Mouse (Mus musculus) erythroblast, embryonic 14.5 days (primary cell): ENCODE data around the gene Kdm3a.

ENCODE experiments used
- GATA1 ChIP-seq: IDR thresholded peaks from 2 replicates; pipeline ENCODE4 v1.6.1; 2012; ENCODE audit warnings: low read length, inconsistent platforms, mixed read lengths
- TAL1 ChIP-seq: IDR thresholded peaks from 3 replicates; pipeline ENCODE4 v1.6.1; 2012; ENCODE audit warnings: low read length, inconsistent platforms, mixed read lengths

DNA sequence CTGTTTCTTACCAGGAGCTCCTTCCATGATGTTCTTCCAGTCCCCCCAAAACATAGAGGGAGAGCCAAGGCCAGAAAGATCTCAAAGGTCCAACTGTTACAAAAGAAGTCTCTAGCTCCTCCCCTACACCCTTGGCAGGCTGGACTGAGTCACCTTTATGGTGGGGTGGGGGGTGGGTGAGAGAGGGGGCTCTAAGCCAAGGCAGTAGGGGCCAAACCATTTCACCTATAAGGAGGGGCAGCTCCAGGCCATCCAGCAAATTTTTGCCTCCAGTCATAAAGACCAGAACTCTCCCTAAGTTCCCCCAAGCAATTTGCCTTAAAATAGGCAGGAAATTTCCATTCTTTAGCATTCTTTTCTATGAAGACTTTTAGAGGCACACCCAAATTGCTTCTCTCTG is 23.8 kb downstream of the Kdm3a start:
- no peak for TF ChIP-seq TAL1
- no peak for TF ChIP-seq GATA1
